Mouse (Mus musculus): ENCODE measurements around the gene Rhbg. TPM values are rescaled to one million over a fixed set of nuclear protein-coding genes. Genes with fewer than 3 reads are reported as not detected.
"Not testable (repeated sequence)": the region's sequence is repeated elsewhere in the genome, so short reads cannot be mapped to it uniquely, and the experiment has no call there.

Gene Rhbg
- not detected in 3 replicates for total RNA-seq (2017)

DNA sequence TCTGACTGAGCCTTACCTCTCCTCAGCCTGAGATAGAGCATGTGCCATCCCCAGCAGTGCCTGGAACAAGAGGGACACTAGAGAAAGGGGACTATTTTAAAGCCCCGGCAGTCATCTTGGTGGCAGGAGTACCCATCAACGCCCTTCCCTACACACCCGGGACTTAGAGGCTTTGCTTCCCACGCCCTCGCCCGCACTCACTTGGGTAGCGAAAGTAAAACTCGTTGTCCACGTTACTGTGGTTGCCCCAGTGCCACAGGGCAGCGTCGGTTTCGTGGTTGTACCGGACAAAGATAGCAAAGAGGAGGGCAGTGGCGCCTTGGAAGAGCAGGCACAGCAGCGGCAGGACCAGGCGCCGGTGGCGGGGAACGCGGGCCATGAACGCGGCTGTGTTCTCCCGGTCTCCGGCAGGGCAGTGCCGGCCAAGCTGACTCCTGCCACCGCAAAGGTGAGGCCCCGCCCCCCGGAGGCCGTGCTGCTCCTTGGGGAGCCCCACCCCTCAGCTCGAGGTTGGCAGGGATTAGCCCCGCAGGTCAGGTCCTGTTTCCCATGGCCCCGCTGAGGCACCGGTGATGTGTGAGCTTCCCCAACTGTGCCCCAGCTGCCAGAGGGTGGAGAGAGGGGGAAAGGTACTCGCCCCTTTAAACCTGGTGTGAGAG, at the start of gene Rhbg:
Gene Rhbg, minus strand, starts transcription at position 442 of the 659 bp plus-strand sequence.
- peak; percentile 57; the same call in 1 of the 2 replicates for ATAC-seq (replicated peaks; ENCODE audit: insufficient number of reproducible peaks, low FRiP score, low TSS enrichment, poor library complexity, severe bottlenecking)

DNA sequence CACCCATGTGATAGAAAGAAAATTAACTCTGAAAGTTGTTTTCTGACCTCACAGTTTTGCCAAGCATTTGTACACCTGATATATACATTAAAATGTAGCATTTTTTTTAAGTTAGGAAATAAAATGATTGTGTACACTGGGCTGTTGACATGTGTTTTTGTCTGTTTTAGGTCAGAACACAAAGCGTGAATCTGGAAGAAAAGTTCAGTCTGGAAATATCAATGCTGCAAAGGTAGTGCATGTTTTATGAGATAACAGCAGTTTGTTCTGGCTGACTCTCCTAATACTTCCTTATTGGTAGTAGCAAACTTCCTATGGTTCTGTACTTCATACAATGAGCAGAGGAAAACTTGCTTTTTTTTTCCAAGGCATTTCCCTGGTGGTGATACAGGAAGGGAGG, 44.7 kb upstream of the Rhbg start:
- no peak for ATAC-seq (replicated peaks; ENCODE audit: insufficient number of reproducible peaks, low FRiP score, low TSS enrichment, poor library complexity, severe bottlenecking)

DNA sequence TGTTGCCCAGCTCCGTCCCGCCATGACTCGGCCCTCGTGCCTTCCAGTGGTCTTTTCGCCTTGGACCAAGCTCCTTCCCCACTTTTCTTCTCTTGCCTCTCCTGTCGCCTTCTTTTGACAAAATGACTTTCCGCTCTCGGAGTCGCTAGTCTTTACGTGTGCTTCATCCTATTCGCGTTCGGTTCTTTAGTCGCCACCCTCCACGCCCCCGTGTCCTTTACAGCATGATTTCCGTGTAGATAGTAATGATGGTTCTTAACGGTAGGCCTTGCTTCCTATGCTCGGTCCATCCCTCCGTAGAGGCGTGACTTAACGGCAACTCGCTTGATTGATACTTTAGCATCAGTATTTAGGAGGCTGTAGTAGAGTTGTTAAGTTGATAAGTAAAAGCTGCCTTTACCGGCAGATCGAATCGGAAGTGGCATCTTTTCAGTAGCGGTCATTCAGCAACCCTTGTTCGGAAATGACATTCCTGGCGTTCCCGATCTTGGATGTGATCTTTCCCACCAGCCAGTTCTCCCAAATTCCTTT, 42.9 kb upstream of the Rhbg start:
- peak; percentile 10; the same call in 1 of the 2 replicates for ATAC-seq (replicated peaks; ENCODE audit: insufficient number of reproducible peaks, low FRiP score, low TSS enrichment, poor library complexity, severe bottlenecking)

DNA sequence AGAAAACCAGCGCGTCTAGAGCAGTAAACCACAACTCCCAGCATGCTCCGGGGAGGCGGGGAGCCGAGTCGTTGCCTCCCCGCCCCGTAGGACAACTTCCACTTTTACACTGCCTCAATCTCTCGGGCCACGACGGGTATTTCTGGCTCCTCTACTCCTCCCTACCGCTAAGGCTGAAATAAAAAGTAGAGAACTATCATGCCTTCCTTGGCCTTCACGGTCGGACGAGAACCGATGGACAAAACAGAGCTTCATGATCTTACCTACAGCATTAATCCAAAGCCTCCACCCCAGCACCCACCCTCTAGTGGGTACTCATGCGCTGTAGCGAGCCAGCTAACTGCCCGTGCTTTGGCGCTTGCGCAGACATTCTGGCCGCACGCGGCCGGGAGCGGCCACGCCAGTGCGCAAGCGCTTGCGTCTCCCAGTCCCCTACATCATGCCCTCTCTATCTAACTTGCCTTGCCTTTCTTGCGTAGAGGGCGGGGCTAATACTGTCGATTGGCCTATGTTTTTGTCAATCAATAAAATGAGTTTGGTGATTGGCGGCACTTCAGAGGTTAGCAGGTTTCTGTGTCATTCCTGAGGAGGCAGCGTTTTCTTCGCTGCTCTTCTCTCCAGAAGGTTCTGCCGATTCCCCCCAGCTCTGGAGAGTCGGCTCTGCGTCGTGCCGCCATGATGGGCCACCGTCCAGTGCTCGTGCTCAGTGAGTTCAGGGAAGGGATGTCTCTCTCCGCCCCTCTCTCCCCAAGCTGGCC, 42.2 kb upstream of the Rhbg start, which contains the start of the genes Tsacc and Cct3:
Gene Tsacc, minus strand, starts transcription at position 439 of the 758 bp plus-strand sequence.
Gene Cct3, plus strand, starts transcription at position 556 of the 758 bp plus-strand sequence.
- peak; percentile 93 for ATAC-seq (replicated peaks; ENCODE audit: insufficient number of reproducible peaks, low FRiP score, low TSS enrichment, poor library complexity, severe bottlenecking)

DNA sequence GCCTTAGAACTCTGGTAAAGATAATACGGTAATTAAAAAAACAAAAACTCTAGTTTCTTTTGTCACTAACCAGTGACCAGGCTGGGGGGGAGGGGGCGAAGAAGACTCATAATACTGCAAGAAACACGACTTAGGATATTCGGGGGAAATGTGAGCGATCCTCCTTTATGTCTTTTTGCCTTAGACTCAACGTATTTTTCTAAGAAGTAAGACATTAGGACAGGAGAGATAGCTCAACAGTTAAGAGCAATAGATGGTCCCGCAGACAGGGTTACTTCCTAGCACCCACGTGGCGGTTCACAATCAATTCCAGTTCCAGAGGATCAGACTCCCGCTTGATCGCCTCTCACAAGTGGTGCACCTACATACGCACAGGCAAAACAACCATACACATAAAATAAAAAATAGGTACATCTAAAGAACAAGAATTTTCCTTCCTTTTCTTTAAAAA, 41.6 kb upstream of the Rhbg start:
- ATAC-seq (replicated peaks; ENCODE audit: insufficient number of reproducible peaks, low FRiP score, low TSS enrichment, poor library complexity, severe bottlenecking) = no peak

DNA sequence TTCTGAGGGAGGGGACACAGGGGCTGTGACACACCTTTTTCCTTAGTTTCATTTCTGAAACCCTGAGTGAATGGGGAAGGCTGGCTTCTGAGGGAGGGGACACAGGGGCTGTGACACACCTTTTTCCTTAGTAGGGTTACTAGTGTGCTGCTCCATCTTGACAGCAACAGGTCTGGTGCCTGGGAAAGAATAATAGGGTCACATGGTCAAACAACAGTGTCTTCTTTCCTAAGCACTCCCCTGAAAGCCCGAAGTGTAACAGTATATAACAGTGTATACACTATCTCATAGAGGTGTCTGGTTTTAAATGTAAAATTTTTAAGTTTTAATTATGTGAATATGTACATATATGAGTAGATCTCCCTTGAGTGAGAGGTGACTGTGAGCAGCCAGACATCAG, 40.8 kb upstream of the Rhbg start:
- ATAC-seq (replicated peaks; ENCODE audit: insufficient number of reproducible peaks, low FRiP score, low TSS enrichment, poor library complexity, severe bottlenecking) = not testable (repeated sequence)

DNA sequence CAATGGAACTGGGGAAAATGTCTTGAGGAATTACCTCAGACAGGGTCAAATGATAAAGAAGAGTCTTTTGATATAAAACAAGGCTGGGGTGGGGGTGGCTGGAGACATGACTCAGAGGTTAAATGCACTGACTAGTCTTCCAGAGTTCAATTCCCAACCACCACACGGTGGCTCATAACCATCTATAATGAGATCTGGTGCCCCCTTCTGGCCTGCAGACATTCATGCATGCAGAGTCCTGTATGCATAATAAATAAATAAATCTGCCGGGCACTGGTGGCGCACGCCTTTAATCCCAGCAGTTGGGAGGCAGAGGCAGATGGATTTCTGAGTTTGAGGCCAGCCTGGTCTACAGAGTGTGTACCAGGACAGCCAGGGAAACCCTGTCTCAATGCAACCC, 37.5 kb upstream of the Rhbg start:
- ATAC-seq (replicated peaks; ENCODE audit: insufficient number of reproducible peaks, low FRiP score, low TSS enrichment, poor library complexity, severe bottlenecking) = no peak

DNA sequence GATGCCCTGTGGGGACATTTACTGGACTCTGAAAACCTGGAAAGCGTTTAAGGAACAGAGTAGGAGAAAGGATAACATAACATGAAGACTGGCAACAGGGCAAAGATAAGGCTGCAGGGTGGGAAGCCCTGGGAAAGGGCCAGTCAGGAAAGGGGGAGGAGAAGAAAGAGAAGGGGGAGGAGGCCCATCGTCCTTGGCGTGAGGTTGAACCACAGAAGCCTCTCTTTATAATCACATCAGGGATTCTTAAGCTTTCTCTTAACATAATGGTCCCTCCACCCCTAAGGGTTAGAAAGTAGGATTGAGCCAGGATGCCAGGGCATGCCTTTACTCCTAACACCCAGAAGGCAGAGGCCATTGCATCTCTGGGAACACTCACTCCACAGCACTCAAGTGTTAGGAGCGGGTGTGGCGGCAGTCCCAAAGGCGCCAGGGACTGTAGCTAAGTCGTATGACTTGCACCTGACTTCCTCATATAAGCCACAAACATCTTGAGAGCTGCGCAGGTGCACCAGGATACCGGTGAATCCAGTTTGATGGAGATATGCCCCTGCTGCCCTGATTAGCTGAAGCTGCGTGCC, 33.7 kb upstream of the Rhbg start:
- not testable (repeated sequence) for ATAC-seq (replicated peaks; ENCODE audit: insufficient number of reproducible peaks, low FRiP score, low TSS enrichment, poor library complexity, severe bottlenecking)

DNA sequence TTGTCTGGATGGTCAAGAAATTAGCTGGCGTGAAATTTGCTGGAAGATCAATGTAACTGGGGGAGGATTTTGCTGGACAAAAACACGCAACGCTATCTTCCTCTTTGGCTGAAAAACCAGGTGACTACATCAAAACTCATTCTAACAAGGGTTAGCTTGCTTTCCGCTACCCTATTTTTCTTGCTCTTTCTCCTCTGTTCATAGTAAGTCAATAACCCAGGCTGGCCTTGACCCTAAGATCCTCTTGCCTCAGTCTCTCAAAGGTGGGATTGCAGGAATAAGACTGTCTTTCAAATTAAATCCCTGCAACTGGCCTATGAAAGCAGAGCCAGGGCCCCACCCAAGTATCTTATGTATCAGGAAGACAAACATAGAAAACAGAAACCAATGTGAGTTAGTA, 32.6 kb upstream of the Rhbg start, which contains the start of gene Gm38392:
Gene Gm38392, minus strand, starts transcription at position 101 of the 400 bp plus-strand sequence.
- ATAC-seq (replicated peaks; ENCODE audit: insufficient number of reproducible peaks, low FRiP score, low TSS enrichment, poor library complexity, severe bottlenecking) = no peak

DNA sequence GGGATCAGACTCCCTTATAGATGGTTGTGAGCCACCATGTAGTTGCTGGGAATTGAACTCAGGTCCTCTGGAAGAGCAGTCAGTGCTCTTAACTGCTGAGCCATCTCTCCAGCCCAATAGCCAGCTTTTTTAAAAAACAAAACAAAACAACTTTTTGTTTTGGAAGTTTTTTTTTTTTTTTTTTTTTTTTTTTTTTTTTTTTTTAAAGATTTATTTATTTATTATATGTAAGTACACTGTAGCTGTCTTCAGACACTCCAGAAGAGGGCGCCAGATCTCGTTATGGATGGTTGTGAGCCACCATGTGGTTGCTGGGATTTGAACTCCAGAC, 31.0 kb upstream of the Rhbg start:
- ATAC-seq (replicated peaks; ENCODE audit: insufficient number of reproducible peaks, low FRiP score, low TSS enrichment, poor library complexity, severe bottlenecking) = not testable (repeated sequence)

DNA sequence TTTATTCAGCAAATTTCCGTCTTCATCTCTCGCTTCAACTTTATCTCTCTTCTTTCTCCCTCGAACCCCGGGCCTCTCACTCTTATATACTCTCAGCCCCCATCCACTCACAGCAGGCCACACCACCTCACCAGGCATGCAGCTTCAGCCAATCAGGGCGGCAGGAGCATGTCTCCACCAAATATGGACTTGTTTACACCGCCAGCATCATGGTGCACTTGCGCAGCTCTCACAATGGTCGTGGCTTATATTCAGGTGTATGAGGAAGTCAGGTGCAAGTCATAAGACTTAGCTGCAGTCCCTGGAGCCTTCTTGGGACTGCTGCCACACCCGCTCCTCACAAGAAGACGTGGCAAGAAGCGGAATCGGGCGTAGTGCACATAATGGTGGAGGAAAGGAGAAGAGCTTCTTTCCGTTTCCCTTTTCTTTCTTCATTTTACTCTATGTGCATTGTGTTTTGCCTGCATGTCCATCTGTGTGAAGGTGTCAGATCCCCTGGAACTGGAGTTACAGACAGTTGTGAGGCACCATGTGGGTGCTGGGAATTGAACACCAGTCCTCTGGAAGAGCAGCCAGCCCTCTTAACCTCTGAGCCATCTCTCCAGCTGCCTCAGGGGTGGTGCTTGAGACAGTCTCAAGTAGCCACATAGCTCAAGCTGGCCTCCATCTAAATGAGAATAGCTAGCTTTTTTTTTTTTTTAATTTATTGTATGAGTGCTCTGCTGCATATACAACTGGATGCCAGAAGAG, 30.5 kb upstream of the Rhbg start:
- not testable (repeated sequence) for ATAC-seq (replicated peaks; ENCODE audit: insufficient number of reproducible peaks, low FRiP score, low TSS enrichment, poor library complexity, severe bottlenecking)

DNA sequence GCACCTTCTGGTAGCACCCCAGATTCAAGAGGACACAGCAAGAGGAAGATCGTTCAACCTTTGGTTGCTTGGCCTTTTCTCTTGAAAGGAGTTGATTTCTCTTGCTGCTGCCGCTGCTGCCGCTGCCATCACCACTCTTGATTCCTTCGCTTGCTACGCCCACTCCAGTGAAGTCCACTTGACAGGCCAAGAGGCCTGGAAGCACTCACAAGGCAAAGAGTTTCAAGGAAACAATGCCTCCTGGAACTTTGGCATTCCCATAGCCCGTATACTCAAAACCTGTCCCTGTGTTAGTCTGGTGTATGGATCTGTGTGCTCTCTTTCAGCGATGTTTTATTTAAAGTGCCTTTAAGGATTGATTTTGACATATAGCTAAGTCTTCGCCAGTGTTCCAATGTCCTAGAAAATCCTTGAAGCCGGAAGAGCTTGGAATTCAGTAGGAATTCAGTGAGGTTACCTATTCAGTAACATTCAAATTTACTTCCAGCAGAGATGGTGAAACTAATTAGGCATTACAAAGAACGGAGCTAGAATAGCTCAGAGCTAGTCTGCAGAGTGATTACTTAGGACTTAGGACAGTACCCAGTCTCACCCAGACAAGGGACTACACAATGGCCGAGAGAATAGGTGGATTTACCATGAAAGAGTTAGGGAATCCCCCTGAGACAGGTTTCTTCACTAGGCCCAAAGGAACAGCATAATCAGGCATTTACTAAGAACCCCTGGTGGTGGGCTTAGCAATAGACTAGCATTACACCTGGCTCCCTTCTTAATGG, 26.8 kb upstream of the Rhbg start:
- ATAC-seq (replicated peaks; ENCODE audit: insufficient number of reproducible peaks, low FRiP score, low TSS enrichment, poor library complexity, severe bottlenecking) = not testable (repeated sequence)

DNA sequence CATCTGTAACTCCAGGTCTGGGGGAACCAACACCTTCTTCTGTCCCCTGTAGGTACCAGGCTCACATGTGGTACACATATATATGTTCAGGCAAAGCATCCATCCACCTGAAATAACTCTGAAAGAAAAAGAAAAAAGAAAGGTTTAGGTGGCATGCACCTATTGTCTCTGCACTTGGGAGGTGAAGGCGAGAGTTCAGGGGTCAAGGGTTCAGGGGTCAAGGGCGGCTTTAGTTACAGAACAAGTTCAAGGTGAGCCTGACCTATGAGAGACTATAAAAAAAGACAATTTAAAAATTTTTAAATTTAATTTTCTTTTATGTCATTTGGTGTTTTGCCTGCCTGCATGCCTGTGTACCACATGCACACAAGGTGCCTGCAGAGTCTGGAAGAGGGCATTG, 25.5 kb upstream of the Rhbg start:
- ATAC-seq (replicated peaks; ENCODE audit: insufficient number of reproducible peaks, low FRiP score, low TSS enrichment, poor library complexity, severe bottlenecking) = no peak

DNA sequence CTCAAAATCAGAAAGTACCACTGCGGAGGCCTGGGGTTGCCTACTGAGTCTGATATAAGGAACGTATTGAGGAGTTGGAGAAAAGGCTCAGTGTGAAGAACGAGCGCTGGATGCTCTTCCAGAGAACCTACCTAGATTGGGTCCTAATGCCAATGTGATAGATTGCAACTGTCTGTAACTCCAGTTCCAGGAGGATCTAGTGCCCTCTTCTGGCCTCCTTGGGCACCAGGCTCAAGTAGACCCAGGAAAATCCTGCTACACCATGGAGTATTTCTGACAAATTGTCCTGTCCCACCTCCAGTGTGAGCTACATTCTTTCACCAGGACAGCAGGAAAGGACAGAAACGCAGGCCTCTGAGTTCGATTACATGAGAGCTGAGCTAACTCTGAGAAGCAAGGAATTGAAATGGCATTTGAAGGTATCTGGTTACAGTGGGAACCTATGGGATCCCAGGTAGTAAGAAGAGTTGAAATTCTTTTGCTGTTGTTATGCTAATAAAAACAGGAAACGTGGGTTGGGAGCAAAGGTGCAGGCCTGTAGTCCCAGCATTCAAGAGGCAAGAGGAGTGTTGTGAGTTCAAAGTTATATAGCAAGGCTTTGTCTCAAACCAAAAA, 22.1 kb upstream of the Rhbg start:
- no peak for ATAC-seq (replicated peaks; ENCODE audit: insufficient number of reproducible peaks, low FRiP score, low TSS enrichment, poor library complexity, severe bottlenecking)

DNA sequence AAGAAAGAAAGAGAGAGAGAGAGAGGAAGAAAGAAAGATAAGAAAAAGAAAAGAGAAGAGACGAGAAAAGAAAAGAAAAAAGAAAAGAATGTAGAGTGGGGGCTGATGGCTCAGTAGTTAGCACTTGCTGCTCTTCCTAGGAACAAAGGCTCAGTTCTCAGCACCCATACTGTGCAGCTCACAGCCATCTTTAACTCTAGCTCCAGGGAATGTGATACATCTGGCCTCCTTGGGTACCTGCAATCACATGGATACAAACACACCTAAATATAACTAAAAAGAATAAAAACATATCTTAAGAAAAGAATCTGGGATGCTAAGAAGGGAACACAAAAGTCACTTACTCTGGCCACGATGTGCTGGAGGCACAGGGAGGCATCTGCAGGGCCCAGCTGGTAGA, 21.6 kb upstream of the Rhbg start:
- ATAC-seq (replicated peaks; ENCODE audit: insufficient number of reproducible peaks, low FRiP score, low TSS enrichment, poor library complexity, severe bottlenecking) = no peak

DNA sequence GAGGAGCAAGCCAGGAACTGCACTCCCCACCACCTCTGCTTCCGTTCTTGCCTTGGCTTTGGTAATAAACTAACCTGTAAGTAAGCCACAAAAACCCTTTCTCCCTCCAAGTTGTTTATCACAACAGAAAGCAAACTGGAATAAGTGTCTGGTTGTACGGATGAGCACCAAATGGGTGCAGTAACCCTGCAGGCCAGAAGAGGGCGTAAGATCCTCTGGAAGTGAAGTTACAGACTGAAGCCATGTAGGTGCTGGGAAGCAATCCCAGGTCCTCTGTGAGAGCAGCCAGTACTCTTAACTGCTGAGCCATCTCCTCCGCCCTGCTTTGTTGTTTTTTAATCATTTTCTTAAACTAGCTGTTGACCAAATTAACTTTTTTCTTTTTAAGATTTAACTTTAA, 19.5 kb upstream of the Rhbg start:
- no peak for ATAC-seq (replicated peaks; ENCODE audit: insufficient number of reproducible peaks, low FRiP score, low TSS enrichment, poor library complexity, severe bottlenecking)

DNA sequence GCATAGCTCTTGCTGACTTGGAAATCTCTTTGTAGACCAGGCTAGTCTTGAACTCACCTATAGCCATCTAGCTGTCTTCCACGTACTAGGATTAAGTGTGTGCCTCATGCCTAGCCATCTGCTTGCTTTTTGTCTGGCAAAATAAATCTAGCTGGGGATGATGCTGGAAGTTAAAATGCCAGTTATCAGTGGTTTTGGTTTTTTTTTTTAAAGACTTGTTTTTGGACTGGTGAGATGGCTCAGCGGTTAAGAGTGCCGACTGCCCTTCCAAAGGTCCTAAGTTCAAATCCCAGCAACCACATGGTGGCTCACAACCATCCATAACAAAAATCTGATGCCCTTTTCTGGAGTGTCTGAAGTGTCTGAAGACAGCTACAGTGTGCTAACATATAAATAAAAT, 17.4 kb upstream of the Rhbg start:
- ATAC-seq (replicated peaks; ENCODE audit: insufficient number of reproducible peaks, low FRiP score, low TSS enrichment, poor library complexity, severe bottlenecking) = no peak

DNA sequence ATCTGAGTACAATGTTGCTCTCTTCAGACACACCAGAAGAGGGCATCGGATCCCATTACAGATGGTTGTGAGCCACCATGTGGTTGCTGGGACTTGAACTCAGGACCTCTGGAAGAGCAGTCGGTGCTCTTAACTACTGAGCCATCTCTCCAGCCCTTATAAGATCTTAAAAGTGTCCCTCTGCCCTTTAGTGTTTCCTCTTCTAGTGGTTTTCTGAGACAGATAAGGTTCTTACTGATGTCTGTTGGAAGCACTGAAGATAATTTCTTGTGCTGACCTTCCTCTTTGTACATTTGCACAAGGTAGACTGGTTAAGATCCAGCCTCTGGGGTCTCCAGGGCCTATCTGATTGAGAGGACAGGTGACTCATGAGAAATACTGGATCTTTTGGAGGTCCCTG, 16.8 kb upstream of the Rhbg start:
- ATAC-seq (replicated peaks; ENCODE audit: insufficient number of reproducible peaks, low FRiP score, low TSS enrichment, poor library complexity, severe bottlenecking) = not testable (repeated sequence)
